Mouse (Mus musculus) cerebellum, adult 11 months (tissue): Measurements from ENCODE around the gene Tns1.
A peak's percentile ranks its signal among the peaks of the same experiment; 100 is the strongest.

Experiments
- DNase-seq: peaks from one replicate; pipeline ENCODE4 v3.0.0; 2022

Tns1 gene

GRCm38 (mm10) chr1:73951178-73951577 lies 173.1 kb downstream of the Tns1 start:
- DNase-seq, result no peak

GRCm38 (mm10) chr1:73948757-73949156 lies 175.5 kb downstream of the Tns1 start:
- no peak for DNase-seq

DNA sequence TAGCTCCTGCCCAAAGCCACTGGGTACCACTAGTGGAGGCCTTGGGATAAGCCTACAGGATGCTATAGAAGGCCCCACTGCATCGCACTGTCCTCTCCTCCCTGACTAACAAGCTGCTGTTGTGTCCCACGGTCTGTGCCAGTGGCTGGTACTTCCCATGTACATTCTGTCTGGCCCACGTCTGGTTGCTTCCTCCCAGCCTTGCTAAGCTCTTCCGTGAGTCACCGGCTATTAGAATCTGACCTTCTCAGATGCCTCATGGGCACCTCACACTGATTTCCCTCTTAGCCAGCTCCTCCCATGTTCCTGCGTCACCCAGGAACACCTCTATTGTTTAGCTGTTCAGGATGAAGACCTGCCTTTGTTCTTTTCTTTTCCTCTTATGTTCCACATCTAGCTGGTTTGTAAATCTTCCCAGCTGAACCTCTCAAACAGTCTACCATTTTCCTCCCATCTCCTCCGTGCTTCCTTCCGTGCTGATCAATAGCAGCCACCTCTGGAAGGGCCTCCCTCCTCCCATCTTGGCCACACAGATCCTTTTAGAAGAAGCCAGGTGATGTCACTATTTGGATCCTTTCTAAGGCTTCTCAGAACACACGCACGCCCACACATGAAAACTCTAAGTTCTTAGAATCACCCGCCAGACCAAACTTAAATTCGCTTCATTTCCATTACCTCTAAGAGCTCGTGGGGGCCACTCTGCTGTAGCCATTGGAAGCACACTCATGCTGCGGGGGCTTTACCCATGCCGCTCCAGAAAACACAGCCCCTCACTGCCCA lies 176.5 kb downstream of the Tns1 start:
- DNase-seq, result no peak

DNA sequence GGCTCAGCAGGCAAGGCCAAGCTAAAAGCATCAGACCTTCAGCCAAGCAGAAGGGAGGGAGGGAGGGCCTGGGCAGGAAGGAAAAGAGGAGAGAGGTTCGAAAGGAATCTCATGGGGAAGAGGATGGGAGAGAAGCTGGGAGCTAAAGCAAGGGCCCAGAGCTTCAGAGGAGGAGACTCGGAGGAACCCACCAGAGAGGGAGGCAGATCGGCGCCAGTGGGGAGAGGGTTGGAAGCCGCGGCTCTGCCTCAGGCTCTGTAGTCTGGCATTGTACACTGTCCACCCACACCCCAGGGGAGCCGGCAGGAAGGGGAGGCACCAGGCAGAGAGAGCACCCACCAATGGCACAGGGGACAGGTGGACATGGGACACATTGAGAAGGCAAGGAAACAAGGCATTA lies 177.5 kb downstream of the Tns1 start:
- DNase-seq, result no peak

- DNase-seq, result peak; percentile 13
Observed at GRCm38 (mm10) chr1:73944393-73944792, 179.9 kb downstream of the Tns1 start.

DNA sequence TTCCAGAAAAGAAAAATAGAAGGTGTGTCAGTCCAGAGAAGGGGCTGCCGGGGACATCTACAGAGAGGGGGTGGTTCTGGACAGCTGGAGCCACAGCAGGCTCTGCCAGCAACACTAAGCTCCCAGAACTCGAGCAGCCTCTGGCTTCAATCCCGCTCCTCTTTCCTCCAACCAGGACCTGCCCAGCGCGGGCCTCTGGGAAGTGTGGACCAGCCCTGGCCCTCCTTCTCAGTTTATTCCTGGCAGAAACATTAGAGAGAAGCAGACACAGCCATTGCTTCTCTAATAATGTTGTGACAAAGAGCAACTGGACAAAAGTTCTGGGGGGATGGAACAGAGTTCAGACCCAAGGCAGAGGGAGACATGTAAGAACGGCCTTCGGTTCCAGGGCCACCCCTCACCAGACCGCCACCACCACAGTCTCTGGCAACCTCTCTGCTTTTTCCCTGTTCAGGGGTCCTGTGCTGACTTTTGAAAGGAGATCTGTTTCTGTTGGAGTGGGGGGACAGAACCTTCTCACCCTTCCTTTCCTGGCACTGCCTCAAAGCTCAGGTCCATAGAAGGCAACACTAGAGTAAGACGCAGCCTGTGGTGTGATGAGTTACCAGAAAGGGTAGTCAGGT lies 180.5 kb downstream of the Tns1 start:
- no peak for DNase-seq

GRCm38 (mm10) chr1:73943255-73943654 lies 181.0 kb downstream of the Tns1 start:
- no peak for DNase-seq

DNA sequence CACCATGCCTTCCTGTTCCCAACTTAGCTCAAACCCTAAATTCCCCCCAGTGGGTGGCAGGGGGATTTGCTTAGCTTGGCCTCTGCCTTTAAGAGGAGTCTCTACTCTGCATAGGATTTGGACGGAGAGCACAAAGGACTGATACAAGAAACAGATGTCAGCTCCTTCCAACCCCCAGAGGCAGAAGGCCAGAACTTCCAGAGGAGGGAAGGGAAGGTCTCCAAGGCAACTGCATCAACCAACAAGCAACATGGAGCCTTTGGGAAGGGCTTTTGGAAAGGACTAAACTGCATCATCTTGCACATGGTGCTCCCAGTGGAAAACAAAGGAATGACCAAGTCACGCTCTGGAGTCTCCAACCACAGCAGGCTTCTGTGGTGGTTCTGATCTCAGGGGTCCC lies 182.0 kb downstream of the Tns1 start:
- DNase-seq, result no peak

DNA sequence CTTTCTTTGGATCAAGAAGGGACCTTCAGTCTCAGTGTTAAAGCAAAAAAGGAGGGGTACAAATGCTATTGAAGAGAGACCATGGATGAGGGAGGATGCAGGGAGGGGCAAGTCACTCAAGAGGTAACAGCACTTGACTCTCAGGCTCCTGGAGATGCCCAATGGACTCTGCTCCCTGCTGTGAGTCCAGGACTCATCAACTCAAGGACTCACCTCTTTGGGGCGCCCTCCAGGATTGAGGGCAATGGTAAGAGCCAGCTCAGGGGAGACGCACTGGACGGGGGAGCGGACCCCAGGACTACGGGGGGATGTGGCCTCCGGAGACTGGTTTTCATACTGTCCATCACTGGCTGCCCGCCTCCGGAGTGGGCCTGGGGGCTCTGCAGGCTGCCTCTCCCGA lies 182.6 kb downstream of the Tns1 start:
- DNase-seq, result no peak

DNA sequence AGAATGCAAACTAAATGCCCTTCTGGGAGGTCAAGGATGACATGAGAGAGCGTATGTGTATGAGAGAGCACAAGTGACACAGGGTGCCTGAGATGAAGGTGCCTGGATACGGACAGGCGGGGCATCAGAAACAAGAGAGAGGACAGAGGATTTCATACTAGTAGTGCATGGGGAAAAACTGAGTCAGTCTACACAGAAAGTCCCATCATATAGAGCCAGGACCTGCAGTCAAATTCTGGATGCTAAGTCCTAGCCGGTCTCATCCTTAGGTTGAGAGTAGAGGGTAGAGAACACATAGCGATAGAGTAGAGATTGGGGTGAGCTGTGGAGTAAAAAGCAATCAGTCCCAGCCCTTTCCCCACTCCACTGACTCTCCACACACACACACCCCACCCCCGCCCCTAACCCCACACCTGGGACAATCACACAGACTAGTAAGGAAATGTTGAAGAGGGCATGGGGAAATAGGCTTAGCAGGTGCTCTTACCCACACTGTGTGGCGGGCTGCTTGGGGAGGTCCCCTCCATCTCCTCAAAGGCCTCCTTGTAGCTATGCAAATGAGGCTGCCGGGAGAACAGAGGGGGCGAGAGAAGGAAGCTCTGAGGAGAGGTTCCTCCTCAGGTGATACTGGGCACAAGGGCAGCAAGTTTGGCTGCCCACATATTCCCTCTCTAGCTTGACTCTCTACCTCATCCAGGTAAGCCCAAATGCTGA lies 183.6 kb downstream of the Tns1 start:
- no peak for DNase-seq

GRCm38 (mm10) chr1:73938597-73938996 lies 185.7 kb downstream of the Tns1 start:
- DNase-seq, result no peak

DNA sequence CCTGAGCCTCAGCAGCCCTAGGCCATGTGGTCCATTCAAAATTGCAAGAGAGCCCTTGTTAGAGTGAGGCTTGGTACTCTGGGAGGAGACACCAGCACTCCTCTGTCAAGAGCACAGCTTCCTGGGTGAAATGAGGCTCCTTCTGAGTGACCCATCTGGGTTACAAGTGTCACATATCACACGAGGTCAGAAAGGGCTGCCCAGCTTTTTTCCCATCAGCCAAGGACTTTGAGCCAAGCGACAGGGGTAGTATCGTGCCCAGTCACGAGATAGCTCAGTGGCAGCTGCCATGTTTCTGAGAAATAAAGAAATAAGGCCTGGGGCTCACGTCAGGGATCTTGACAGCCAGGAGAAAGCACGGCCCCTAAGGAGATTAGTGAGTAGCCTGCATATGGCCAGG lies 186.4 kb downstream of the Tns1 start:
- no peak for DNase-seq

GRCm38 (mm10) chr1:73936537-73936936 lies 187.7 kb downstream of the Tns1 start:
- DNase-seq, result no peak

GRCm38 (mm10) chr1:73935442-73936080 lies 188.7 kb downstream of the Tns1 start:
- DNase-seq, result no peak

GRCm38 (mm10) chr1:73933146-73933490 lies 191.1 kb downstream of the Tns1 start:
- no peak for DNase-seq

GRCm38 (mm10) chr1:73932421-73933145 lies 191.7 kb downstream of the Tns1 start:
- no peak for DNase-seq

- no peak for DNase-seq
Observed at GRCm38 (mm10) chr1:73931851-73932250, 192.4 kb downstream of the Tns1 start.

DNA sequence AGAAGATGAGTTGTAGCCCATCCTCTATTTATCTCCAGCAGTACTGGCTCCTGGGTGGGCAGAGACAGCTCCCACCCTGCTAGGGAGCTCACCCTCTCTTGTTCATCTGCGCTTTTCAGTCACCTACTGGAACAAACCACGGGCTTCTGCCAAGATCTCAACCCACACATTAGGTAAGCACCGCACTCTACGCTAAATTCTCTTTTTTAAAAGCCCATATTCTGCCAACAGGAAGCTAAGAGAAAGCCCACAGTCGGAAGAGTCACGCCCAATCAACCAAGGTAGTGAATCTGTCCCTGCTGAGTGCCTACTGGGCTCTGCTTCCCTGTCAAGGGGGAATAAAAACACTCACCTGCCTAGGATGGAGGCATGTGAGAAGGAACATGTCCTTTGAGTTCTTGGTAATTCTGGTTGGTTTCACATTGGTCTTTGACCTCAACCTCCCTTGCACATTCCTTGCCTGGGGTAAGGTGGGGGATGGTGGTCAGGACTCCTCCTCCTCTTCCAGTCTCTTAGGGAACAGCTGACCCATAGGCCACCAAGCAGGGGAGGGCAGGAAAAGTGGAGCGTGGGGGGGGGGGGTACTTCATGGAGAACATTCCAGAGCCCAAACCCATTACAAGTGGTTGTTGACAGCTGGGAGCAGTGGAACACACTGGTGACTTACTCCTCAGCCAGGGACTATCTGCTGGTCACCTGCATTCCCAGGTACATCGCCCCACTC lies 193.7 kb downstream of the Tns1 start:
- DNase-seq, result no peak

DNA sequence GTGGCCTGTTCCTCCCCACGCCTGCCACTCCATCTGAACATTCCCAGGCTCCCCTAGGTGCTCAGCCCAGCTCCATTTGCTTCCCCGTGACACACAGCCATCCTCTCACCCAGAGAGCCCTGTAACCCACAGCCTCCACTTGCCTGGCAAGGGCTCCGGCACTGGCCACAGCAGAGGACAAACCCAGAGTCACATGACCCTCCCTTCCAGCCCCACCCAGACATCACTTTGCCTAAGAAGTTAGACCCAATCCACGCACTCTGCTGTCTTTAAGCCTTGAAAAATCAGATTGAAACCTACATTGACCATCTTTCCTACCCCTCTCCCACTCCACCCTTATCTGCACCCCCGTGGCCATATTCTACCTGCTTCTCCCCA lies 194.3 kb downstream of the Tns1 start:
- DNase-seq, result no peak

- DNase-seq, result no peak
Observed at GRCm38 (mm10) chr1:73929211-73929951, 194.9 kb downstream of the Tns1 start.

DNA sequence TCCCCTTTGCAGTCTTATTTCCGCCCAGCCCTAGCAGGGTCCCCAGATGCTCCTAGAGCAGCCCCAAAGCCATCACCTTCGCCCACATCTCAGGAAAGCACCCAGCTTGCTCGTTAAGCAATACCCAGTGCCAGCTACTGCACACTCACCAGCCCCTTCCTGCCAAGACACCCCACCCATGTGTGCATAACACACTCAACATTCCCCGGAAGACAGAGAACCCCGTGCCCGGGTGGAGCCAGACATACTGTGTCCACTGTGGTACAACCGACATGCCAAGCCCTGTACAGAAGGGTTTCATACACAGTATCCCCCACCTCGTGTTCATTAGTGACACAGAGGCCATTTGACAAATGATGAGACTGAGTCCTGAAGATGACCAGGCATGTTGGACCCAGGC lies 195.9 kb downstream of the Tns1 start:
- DNase-seq, result no peak

GRCm38 (mm10) chr1:73927819-73928218 lies 196.4 kb downstream of the Tns1 start:
- no peak for DNase-seq
